Mouse (Mus musculus): ENCODE results near the gene Bpgm. TPM values are rescaled to one million over a fixed set of nuclear protein-coding genes. Genes with fewer than 3 reads are reported as not detected.

The Bpgm gene
- polyA plus RNA-seq, 1 experiment from 2014 or later = 74.0 TPM

GRCm38 (mm10) chr6:34493327-34494095, 17.5 kb downstream of the Bpgm start:
- no peaks in the 10 kb centered on the region for H3K9me3 ChIP-seq
- no peak overlapping the region for H3K9ac ChIP-seq
- ATAC-seq (ENCODE audit: low read depth) = no peak
- 79% methylated on average over 21 of the region's 21 CpGs for WGBS
- peak overlapping the region; percentile 9 for H3K27ac ChIP-seq (replicated peaks)
- H3K4me3 ChIP-seq = no peak overlapping the region
- no peak overlapping the region for H3K4me2 ChIP-seq
- H3K36me3 ChIP-seq = peaks cover 2% of the 10 kb centered on the region
- H3K4me1 ChIP-seq (replicated peaks) = peaks cover 31% of the 10 kb centered on the region
- no peaks in the 10 kb centered on the region for H3K27me3 ChIP-seq

DNA sequence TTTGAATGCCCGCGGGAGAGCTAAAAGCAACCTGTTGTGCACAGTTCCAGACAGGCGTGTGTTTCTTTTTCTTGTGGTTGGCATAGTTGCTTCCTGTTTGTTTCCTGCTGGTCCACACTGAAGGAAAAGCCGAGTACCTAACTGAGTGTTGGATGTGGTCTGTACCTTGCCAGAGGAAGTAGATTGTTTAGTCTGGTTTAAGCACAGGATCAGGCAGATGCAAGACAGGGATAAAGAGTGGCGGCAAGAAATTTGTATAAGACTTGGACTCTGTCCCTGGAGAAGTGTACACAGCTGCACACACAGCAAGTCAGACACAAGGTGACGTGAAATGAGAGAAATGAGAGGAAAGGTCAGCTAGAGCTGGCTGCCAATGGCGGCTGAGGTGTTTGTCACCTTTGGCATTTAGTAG, 19.1 kb downstream of the Bpgm start:
- H3K4me2 ChIP-seq = no peak overlapping the region
- no peaks in the 10 kb centered on the region for H3K27me3 ChIP-seq
- no peaks in the 10 kb centered on the region for H3K9me3 ChIP-seq
- no peak for ATAC-seq (ENCODE audit: low read depth)
- WGBS = 70% methylated on average over 7 of the region's 7 CpGs
- H3K27ac ChIP-seq (replicated peaks) = peak overlapping the region; percentile 4; the same call in 1 of the 2 replicates
- H3K4me1 ChIP-seq (replicated peaks) = peaks cover 36% of the 10 kb centered on the region
- H3K36me3 ChIP-seq = no peaks in the 10 kb centered on the region
- no peak overlapping the region for H3K4me3 ChIP-seq
- no peak overlapping the region for H3K9ac ChIP-seq

GRCm38 (mm10) chr6:34497991-34498625, 22.1 kb downstream of the Bpgm start:
- no peaks in the 10 kb centered on the region for H3K9me3 ChIP-seq
- WGBS = 80% methylated on average over 5 of the region's 5 CpGs

DNA sequence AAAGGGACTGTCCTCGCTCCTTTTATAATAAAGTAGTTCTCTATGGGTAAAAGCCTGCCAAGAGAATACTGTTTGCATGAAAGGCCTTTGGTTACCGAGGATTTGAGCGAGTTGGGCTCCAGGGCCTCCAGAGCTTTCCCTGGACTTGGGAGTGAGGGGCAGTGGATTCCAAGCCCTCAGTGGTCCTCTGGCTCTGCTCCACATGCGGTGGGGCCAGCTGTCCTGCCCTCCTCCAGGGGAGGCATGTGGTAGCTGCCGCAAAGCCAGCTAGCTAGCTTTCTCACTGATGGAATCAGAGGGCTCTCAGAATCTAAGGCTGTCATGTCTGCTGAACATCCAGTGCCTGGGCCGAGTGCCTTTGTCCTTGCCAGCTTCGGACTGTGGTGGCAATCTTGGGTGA, 26.3 kb downstream of the Bpgm start:
- Histone ChIP-seq H3K27me3 (no peaks in the 10 kb centered on the region), H3K4me3 (no peak overlapping the region), H3K36me3 (peaks cover 22% of the 10 kb centered on the region), H3K4me2 (no peak overlapping the region), H3K27ac (replicated peaks) (no peak overlapping the region), H3K4me1 (replicated peaks) (peaks cover 9% of the 10 kb centered on the region; the same call in 1 of the 2 replicates), H3K9ac (no peak overlapping the region), H3K9me3 (no peaks in the 10 kb centered on the region)
- no peak for ATAC-seq (ENCODE audit: low read depth)
- WGBS = 87% methylated on average over 7 of the region's 7 CpGs

More at GRCm38 (mm10) chr6:34497991-34498625, 22.1 kb downstream of the Bpgm start:
- Histone ChIP-seq H3K36me3 (no peaks in the 10 kb centered on the region), H3K4me1 (replicated peaks) (peaks cover 32% of the 10 kb centered on the region), H3K27ac (replicated peaks) (no peak overlapping the region), H3K9ac (no peak overlapping the region), H3K27me3 (no peaks in the 10 kb centered on the region), H3K4me3 (no peak overlapping the region), H3K4me2 (no peak overlapping the region)
- ATAC-seq (ENCODE audit: low read depth) = no peak

- Histone ChIP-seq H3K4me1 (replicated peaks) (no peaks in the 10 kb centered on the region; the same call in 1 of the 2 replicates), H3K27ac (replicated peaks) (0 out of 2 replicates have a peak overlapping the region, but pooled peaks have one; percentile 14), H3K4me3 (no peak overlapping the region), H3K4me2 (no peak overlapping the region), H3K9me3 (no peaks in the 10 kb centered on the region), H3K36me3 (peaks cover 29% of the 10 kb centered on the region), H3K9ac (no peak overlapping the region), H3K27me3 (no peaks in the 10 kb centered on the region)
- WGBS = 74% methylated on average over 11 of the region's 11 CpGs
- no peak for ATAC-seq (ENCODE audit: low read depth)
Measured at GRCm38 (mm10) chr6:34505957-34506356, 29.9 kb downstream of the Bpgm start.

GRCm38 (mm10) chr6:34507581-34507980, 31.6 kb downstream of the Bpgm start:
- ATAC-seq (ENCODE audit: low read depth) = no peak
- peaks cover 29% of the 10 kb centered on the region for H3K36me3 ChIP-seq
- H3K27me3 ChIP-seq = no peaks in the 10 kb centered on the region
- no peaks in the 10 kb centered on the region for H3K4me1 ChIP-seq (replicated peaks)
- 92% methylated on average over 4 of the region's 4 CpGs for WGBS
- no peak overlapping the region for H3K27ac ChIP-seq (replicated peaks)
- H3K4me3 ChIP-seq = no peak overlapping the region
- H3K9ac ChIP-seq = no peak overlapping the region
- H3K4me2 ChIP-seq = no peak overlapping the region
- no peaks in the 10 kb centered on the region for H3K9me3 ChIP-seq

DNA sequence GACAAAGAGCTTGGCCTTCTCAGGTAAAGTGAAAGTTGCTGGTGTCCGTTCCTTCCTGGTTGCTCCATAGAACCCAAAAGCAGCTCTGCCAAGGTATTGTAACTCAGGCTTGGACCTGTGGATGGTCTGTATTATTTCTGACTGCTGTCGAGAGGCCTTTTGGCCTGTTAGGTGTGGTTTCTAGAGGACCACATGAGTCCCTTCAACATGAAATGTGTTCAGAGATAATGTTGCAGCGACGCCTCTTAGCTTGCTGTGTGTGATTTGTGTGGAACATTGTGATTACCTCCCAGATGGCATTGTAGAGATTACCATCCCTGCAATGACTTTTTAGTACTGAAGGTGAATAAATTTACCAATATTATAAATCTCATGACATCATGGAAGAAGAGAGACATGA, 32.0 kb downstream of the Bpgm start:
- Histone ChIP-seq H3K27ac (replicated peaks) (no peak overlapping the region), H3K9ac (no peak overlapping the region), H3K4me1 (replicated peaks) (no peaks in the 10 kb centered on the region), H3K4me2 (no peak overlapping the region), H3K36me3 (peaks cover 29% of the 10 kb centered on the region), H3K4me3 (no peak overlapping the region), H3K27me3 (no peaks in the 10 kb centered on the region), H3K9me3 (no peaks in the 10 kb centered on the region)
- ATAC-seq (ENCODE audit: low read depth) = no peak
- 86% methylated on average over 4 of the region's 4 CpGs for whole genome bisulfite sequencing

DNA sequence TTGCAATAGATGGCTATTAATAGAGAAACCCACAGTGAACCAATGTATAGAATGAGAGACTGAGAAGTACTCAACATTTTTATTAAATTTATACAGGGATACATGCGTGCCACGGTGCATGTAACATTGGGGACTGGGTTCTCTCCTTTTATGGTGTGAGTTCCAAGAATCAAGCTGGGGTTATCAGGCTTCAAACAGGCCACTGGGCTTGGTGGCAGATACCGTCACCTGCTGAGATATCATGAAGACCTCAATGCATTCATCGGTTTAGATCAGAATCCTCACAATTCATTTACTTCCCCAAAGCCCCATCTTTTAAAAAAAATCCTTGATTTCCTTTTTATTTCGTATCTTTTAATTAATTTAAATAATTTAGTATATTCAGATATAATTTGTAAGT, 34.3 kb downstream of the Bpgm start:
- Histone ChIP-seq H3K9ac (no peak overlapping the region), H3K4me3 (no peak overlapping the region), H3K27me3 (no peaks in the 10 kb centered on the region), H3K27ac (replicated peaks) (no peak overlapping the region), H3K4me1 (replicated peaks) (no peaks in the 10 kb centered on the region), H3K4me2 (no peak overlapping the region), H3K36me3 (peaks cover 18% of the 10 kb centered on the region), H3K9me3 (no peaks in the 10 kb centered on the region)
- ATAC-seq (ENCODE audit: low read depth) = no peak
- WGBS = 95% methylated on average over 5 of the region's 5 CpGs

GRCm38 (mm10) chr6:34511410-34511809, 35.4 kb downstream of the Bpgm start:
- WGBS = 53% methylated on average over 2 of the region's 2 CpGs
- Histone ChIP-seq H3K4me3 (no peak overlapping the region), H3K9me3 (no peaks in the 10 kb centered on the region), H3K36me3 (0 out of 2 replicates have a peak, but pooled peaks cover 10% of the 10 kb centered on the region), H3K4me1 (replicated peaks) (no peaks in the 10 kb centered on the region), H3K4me2 (no peak overlapping the region), H3K27me3 (no peaks in the 10 kb centered on the region), H3K9ac (no peak overlapping the region), H3K27ac (replicated peaks) (no peak overlapping the region)
- ATAC-seq (ENCODE audit: low read depth) = peak; percentile 82

DNA sequence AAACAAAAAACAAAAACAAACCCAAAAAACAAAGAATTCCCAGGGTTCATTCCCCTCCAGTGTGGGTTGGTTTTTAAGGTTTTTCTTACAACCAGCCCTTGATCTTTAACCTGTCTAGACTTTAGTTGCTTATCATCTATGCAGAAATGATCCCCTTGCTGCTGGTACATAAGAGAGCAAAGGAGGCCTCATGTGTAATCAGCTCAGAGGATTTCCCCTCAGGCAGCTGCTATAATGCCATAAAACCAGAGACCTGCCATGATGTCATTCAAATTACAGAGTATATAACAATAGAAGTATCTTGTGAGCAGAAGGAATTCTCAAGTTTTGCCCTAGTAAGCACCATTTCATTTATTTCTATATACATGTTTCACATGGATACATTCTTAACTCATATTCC, 36.7 kb downstream of the Bpgm start:
- H3K36me3 ChIP-seq = 0 out of 2 replicates have a peak, but pooled peaks cover 3% of the 10 kb centered on the region
- H3K9ac ChIP-seq = no peak overlapping the region
- no peaks in the 10 kb centered on the region for H3K27me3 ChIP-seq
- no peak overlapping the region for H3K4me2 ChIP-seq
- no peaks in the 10 kb centered on the region for H3K4me1 ChIP-seq (replicated peaks)
- H3K9me3 ChIP-seq = no peaks in the 10 kb centered on the region
- H3K27ac ChIP-seq (replicated peaks) = no peak overlapping the region
- no peak for ATAC-seq (ENCODE audit: low read depth)
- no peak overlapping the region for H3K4me3 ChIP-seq

- Histone ChIP-seq H3K27me3 (no peaks in the 10 kb centered on the region), H3K4me3 (no peak overlapping the region), H3K4me1 (replicated peaks) (no peaks in the 10 kb centered on the region), H3K9ac (no peak overlapping the region), H3K36me3 (no peaks in the 10 kb centered on the region), H3K27ac (replicated peaks) (no peak overlapping the region), H3K9me3 (no peaks in the 10 kb centered on the region), H3K4me2 (no peak overlapping the region)
- no peak for ATAC-seq (ENCODE audit: low read depth)
- WGBS = 59% methylated on average over 5 of the region's 5 CpGs
Measured at GRCm38 (mm10) chr6:34514655-34515054, 38.6 kb downstream of the Bpgm start.

DNA sequence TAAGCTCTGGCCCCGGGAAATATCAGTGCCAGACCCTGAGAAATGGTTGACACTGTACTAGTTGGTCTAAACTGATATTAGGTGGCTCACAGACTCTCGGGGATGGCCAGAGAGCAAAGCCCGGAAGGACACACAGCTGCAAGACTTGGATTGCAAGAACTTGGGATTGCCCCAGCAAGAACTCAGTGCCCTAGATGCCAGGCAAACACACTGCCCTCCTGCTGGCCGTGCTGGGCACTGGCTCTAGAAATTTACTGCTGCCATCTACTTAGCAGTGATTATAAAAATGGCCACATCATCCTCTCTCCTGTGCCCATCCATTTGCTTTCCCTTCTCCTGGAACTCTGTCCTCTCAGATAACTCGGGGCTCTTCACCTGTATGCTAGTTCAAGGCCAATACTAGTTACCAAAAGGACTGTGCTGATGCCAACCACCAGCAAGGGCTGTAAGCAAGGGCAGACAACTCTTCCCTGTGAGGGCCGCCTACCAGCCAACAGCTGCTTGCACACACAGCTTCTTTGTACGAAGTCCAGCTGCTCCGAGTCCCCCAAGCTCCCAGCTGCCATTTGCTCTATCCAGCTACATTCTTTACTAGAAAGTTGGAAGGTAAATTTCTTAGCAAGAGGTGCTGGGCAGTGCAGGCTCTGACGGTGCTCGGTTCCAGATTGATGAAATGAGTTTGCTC, 39.2 kb downstream of the Bpgm start:
- Histone ChIP-seq H3K9me3 (no peaks in the 10 kb centered on the region), H3K9ac (no peak overlapping the region), H3K4me3 (no peak overlapping the region), H3K4me1 (replicated peaks) (no peaks in the 10 kb centered on the region), H3K36me3 (no peaks in the 10 kb centered on the region), H3K4me2 (no peak overlapping the region), H3K27ac (replicated peaks) (no peak overlapping the region), H3K27me3 (no peaks in the 10 kb centered on the region)
- no peak for ATAC-seq (ENCODE audit: low read depth)
- WGBS = 69% methylated on average over 10 of the region's 10 CpGs
